Mouse (Mus musculus) heart, postnatal 0 days (tissue): Measurements from ENCODE around the gene Srsf2.

ENCODE experiments used
- CTCF ChIP-seq: IDR thresholded peaks from 2 replicates; pipeline ENCODE4 v1.5.1; 2016; ENCODE audit warnings: antibody characterized with exemption, control low read depth, low read depth
- EP300 ChIP-seq: IDR thresholded peaks from 2 replicates; pipeline ENCODE4 v1.6.1; 2016; ENCODE audit warnings: antibody characterized with exemption, low read depth

DNA sequence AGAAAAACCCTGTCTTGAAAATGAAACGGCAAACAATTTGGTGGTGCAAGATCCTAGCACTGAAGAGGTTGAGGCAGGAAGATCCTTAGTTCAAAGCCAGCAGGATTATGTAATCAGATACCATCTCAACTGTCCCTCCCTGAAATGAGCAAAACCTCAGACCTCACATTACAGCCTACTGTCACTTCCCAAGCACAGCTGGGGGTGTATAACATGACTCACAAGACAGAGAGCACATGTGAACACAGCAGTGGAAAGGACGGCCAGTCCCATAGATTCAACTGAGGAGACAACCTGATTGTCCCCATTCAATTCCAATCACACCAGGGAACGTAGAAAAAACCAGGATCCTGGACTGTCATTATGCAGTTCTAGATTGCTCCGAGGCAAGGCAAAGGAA, 16.6 kb downstream of the Srsf2 start:
- TF ChIP-seq EP300 (no peak), CTCF (no peak)
